Mouse (Mus musculus) ES-E14 (cell line): Measurements from ENCODE around the gene Lyve1. TPM values are rescaled to one million over a fixed set of nuclear protein-coding genes. Genes with fewer than 3 reads are reported as not detected.

Source experiments
- DNase-seq: peaks from one replicate; pipeline ENCODE4 v3.0.0-alpha.2; 2013; ENCODE audit warnings: low read depth, low spot score
- H3K27ac ChIP-seq: 2 replicates; pipeline ENCODE4 v1.5.1; 2012; ENCODE audit warnings: low read depth, mild to moderate bottlenecking, low read length, moderate library complexity, mixed read lengths; ENCODE audit not compliant: poor library complexity, insufficient read depth, severe bottlenecking
- H3K36me3 ChIP-seq: 2 replicates; pipeline ENCODE4 v1.6.1; 2012; ENCODE audit warnings: mild to moderate bottlenecking, low read length, moderate library complexity, mixed read lengths; ENCODE audit not compliant: control insufficient read depth, poor library complexity, insufficient read depth, severe bottlenecking
- H3K4me1 ChIP-seq, 2 experiments: fragments of 150-350 bp in 1 of 2; sonication (generic) in 1 of 2; 2 replicates each; pipeline ENCODE4 v1.6.1; 2012; ENCODE audit warnings: low read length in 2 of 2, mild to moderate bottlenecking in 1 of 2, mixed read lengths in 1 of 2; ENCODE audit not compliant: control insufficient read depth in 2 of 2, insufficient read depth in 2 of 2, poor library complexity in 1 of 2
- H3K4me3 ChIP-seq, 2 experiments: fragments of 150-350 bp in 1 of 2; sonication (generic) in 1 of 2; 2 replicates each; pipeline ENCODE4 v1.5.1; 2012; ENCODE audit warnings: low read length in 2 of 2, low read depth in 1 of 2, mild to moderate bottlenecking in 1 of 2, mixed read lengths in 1 of 2; ENCODE audit not compliant: insufficient read depth in 1 of 2, poor library complexity in 1 of 2, severe bottlenecking in 1 of 2
- H3K9ac ChIP-seq: 2 replicates; pipeline ENCODE4 v1.6.1; 2012; ENCODE audit warnings: low read depth, mild to moderate bottlenecking, low read length, mixed read lengths; ENCODE audit not compliant: poor library complexity, insufficient read depth, severe bottlenecking
- H3K9me3 ChIP-seq: fragments of 150-350 bp; sonication (generic); 2 replicates; pipeline ENCODE4 v1.6.1; 2012; ENCODE audit warnings: low read depth, mild to moderate bottlenecking, low read length; ENCODE audit not compliant: control insufficient read depth, insufficient read depth
- CHD2 ChIP-seq: IDR thresholded peaks from 2 replicates; pipeline ENCODE4 v1.6.1; 2014; ENCODE audit warnings: mild to moderate bottlenecking, low read depth, low read length, inconsistent platforms
- HCFC1 ChIP-seq: IDR thresholded peaks from 2 replicates; pipeline ENCODE4 v1.6.1; 2012; ENCODE audit warnings: low read length, inconsistent platforms, borderline replicate concordance; ENCODE audit not compliant: insufficient read depth
- MAFK ChIP-seq: IDR thresholded peaks from 2 replicates; pipeline ENCODE4 v1.6.1; 2014; ENCODE audit warnings: mild to moderate bottlenecking, low read depth, low read length, inconsistent platforms; ENCODE audit not compliant: insufficient read depth
- ZC3H11A ChIP-seq: IDR thresholded peaks from 2 replicates; pipeline ENCODE4 v1.6.1; 2012; ENCODE audit warnings: low read depth, mild to moderate bottlenecking, inconsistent platforms, low read length, borderline replicate concordance
- ZNF384 ChIP-seq: IDR thresholded peaks from 2 replicates; pipeline ENCODE4 v1.6.1; 2012; ENCODE audit warnings: low read depth, low read length, inconsistent platforms
- in situ Hi-C, 2 experiments: fragments of 600-800 bp; cut with MboI; formaldehyde crosslinking; loops; one replicate each; pipeline ENCODE4 v1.15.1; 2025; ENCODE audit warnings: low sequenced_read_pairs in 2 of 2, inconsistent platforms in 1 of 2; ENCODE audit not compliant: unreplicated experiment in 2 of 2
- total RNA-seq: library from RNA; depleted of rRNA; stranded (reverse); fragments of 300-350 nt; gene quantifications from 2 replicates; pipeline ENCODE4 v1.2.3, GENCODE M21; 2012

Lyve1 gene
- total RNA-seq, 1 experiment, result not detected

- Histone ChIP-seq H3K4me1 (no peaks in the 10 kb centered on the region), H3K36me3 (no peaks in the 10 kb centered on the region), H3K9ac (no peak overlapping the region), H3K9me3 (no peaks in the 10 kb centered on the region), H3K27ac (no peak overlapping the region), H3K4me3 (no peak overlapping the region)
- no peak for TF ChIP-seq CHD2
- TF ChIP-seq ZC3H11A, result no peak
- no peak for TF ChIP-seq MAFK
- no peak for TF ChIP-seq HCFC1
- no peak for TF ChIP-seq ZNF384
- in situ Hi-C loops, result no loop called here
- no peak for DNase-seq
Observed at GRCm38 (mm10) chr7:110881746-110882333, 18.8 kb upstream of the Lyve1 start.

- in situ Hi-C loops, result no loop called here
- TF ChIP-seq ZC3H11A (no peak), MAFK (no peak), ZNF384 (no peak), CHD2 (no peak), HCFC1 (no peak)
- DNase-seq, result no peak
- H3K4me1 ChIP-seq, result peaks cover 0 to 2% of the 10 kb centered on the region in 2 experiments; a peak in 1 of 4 replicates
- H3K27ac ChIP-seq, result no peak overlapping the region
- no peaks in the 10 kb centered on the region for H3K36me3 ChIP-seq
- H3K9ac ChIP-seq, result no peak overlapping the region
- H3K9me3 ChIP-seq, result no peaks in the 10 kb centered on the region
- H3K4me3 ChIP-seq, result no peak overlapping the region
Observed at GRCm38 (mm10) chr7:110878028-110878427, 15.0 kb upstream of the Lyve1 start.

GRCm38 (mm10) chr7:110876965-110877364 is 13.9 kb upstream of the Lyve1 start:
- in situ Hi-C loops, result no loop called here
- Histone ChIP-seq H3K36me3 (no peaks in the 10 kb centered on the region), H3K27ac (no peak overlapping the region), H3K9ac (no peak overlapping the region), H3K4me1 (peaks cover 0 to 2% of the 10 kb centered on the region in 2 experiments; a peak in 1 of 4 replicates), H3K4me3 (no peak overlapping the region), H3K9me3 (no peaks in the 10 kb centered on the region)
- DNase-seq, result no peak
- TF ChIP-seq HCFC1 (no peak), CHD2 (no peak), ZNF384 (no peak), MAFK (no peak), ZC3H11A (no peak)

GRCm38 (mm10) chr7:110868807-110869206 is 5.8 kb upstream of the Lyve1 start:
- in situ Hi-C loops, result no loop called here
- H3K4me3 ChIP-seq, result no peak overlapping the region
- no peak overlapping the region for H3K27ac ChIP-seq
- peaks cover 0 to 4% of the 10 kb centered on the region in 2 experiments; a peak in 2 of 4 replicates for H3K4me1 ChIP-seq
- no peaks in the 10 kb centered on the region for H3K9me3 ChIP-seq
- H3K36me3 ChIP-seq, result no peaks in the 10 kb centered on the region
- TF ChIP-seq ZC3H11A, result no peak
- no peak for TF ChIP-seq ZNF384
- no peak for TF ChIP-seq HCFC1
- TF ChIP-seq MAFK, result no peak
- TF ChIP-seq CHD2, result no peak
- no peak for DNase-seq
- no peak overlapping the region for H3K9ac ChIP-seq

DNA sequence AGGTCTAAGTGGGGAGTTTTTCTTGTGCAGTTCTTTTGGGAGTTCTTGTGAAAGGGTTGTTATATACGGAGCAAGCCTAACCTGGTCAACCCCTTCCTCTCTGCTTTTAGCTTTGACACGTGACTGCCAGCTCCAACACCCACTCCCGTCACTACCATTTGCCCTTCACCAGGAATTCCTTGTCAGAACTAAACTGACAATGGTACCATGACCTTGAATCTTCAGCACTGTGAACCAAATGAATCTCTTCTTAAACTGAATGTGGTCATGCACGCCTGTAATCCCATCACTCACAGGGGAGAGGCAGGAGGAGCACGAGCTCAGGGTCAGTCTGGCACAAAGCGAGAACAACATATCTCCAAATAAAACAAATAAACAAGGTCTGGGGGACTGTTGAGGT is 4.1 kb upstream of the Lyve1 start:
- TF ChIP-seq ZC3H11A (no peak), HCFC1 (no peak), ZNF384 (no peak), MAFK (no peak), CHD2 (no peak)
- no peaks in the 10 kb centered on the region for H3K36me3 ChIP-seq
- in situ Hi-C loops, result no loop called here
- no peak for DNase-seq
- H3K4me3 ChIP-seq, result no peak overlapping the region
- peaks cover 0 to 4% of the 10 kb centered on the region in 2 experiments; a peak in 2 of 4 replicates for H3K4me1 ChIP-seq
- no peak overlapping the region for H3K9ac ChIP-seq
- no peaks in the 10 kb centered on the region for H3K9me3 ChIP-seq
- H3K27ac ChIP-seq, result no peak overlapping the region
